Mouse (Mus musculus) cortical plate, adult 2 months (tissue): ENCODE measurements around the gene Zfp687.

Experiments
- CTCF ChIP-seq: fragments of 200-500 bp; IDR thresholded peaks from 2 replicates; pipeline ENCODE4 v1.5.1; 2011; ENCODE audit warnings: mild to moderate bottlenecking, control low read depth, low read length; ENCODE audit not compliant: insufficient read depth; ENCODE audit errors: extremely low read depth
- POLR2A ChIP-seq: fragments of 200-500 bp; IDR thresholded peaks from 2 replicates; pipeline ENCODE4 v1.6.1; 2011; ENCODE audit warnings: mild to moderate bottlenecking, low read length, control low read depth; ENCODE audit not compliant: insufficient read depth; ENCODE audit errors: extremely low read depth

GRCm38 (mm10) chr3:95029953-95030352, 14.7 kb upstream of the Zfp687 start:
- TF ChIP-seq CTCF (0 out of 2 replicates have a peak, but pooled peaks have one; percentile 10), POLR2A (no peak)
